Mouse (Mus musculus): ENCODE data around the gene Tctex1d2. TPM values are rescaled to one million over a fixed set of nuclear protein-coding genes. Genes with fewer than 3 reads are reported as not detected.

Tctex1d2 gene
- polyA plus RNA-seq, 1 experiment from 2014 or later, result 30.1 TPM

DNA sequence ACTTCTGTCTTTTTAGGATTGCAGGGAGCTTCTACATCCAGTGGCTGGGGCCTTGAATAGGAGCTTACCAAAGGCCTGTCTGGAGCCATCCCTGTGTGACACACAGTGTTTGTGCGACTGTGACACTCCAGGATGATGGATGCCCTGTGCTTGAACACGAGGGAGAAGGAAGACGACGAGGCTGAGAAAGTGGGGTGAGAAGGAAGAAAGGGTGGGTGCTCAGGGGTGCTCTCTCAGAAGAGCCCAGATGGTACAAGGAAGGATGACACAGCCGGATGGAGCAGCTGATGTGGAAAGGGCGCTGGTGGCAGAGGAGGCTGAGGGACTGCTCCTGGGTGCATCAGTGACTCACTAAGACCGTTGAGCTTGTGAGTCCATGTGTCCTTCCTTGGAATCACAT, 19.2 kb upstream of the Tctex1d2 start, which contains the start of gene Tm4sf19:
Tm4sf19 (plus strand) TSS at position 240 of the 400 bp plus-strand sequence.
- ATAC-seq, result no peak
- no peaks in the 10 kb centered on the region for H3K4me1 ChIP-seq (replicated peaks)
- H3K36me3 ChIP-seq, result no peaks in the 10 kb centered on the region
- no peak within 1 kb of the TSS for H3K4me2 ChIP-seq (replicated peaks)
- no peak within 1 kb of the TSS for H3K9ac ChIP-seq (replicated peaks)
- no peak within 1 kb of the TSS for H3K4me3 ChIP-seq (replicated peaks)
- H3K9me3 ChIP-seq, result no peaks in the 10 kb centered on the region
- no peak within 1 kb of the TSS for H3K27ac ChIP-seq
- 91% methylated on average over 7 of the region's 7 CpGs for WGBS
- H3K27me3 ChIP-seq, result no peaks in the 10 kb centered on the region

DNA sequence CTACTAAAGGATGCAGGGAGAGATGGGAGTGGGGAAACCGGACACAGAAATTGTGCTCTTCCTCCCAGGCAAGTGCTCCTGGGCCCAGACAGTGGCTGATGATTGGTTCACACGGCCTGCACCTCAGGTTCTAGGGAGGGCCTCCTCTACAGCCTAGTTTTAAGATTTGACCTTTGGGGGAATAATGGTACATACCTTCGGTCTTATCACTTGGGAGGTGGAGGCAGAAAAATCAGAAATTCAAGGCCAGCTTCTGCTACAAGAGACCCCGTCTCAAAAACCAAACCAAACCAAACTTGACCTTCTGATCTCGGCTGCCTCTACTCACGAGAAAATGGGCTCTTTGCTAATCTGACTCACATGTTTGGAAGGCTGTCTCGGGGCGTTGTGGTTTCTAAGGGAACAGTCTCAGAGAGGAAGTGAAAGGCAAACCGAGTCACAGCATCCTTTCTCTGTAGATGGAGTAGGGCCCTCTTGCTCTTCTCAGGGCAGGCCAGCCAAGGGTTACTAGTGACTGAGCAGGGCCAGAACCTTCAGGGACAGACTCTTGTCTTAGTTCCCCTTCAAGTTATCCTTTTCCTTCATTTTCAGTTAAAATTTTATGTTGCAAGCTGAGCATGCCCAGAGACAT, 18.1 kb upstream of the Tctex1d2 start:
- 80% methylated on average over 9 of the region's 9 CpGs for WGBS
- H3K9me3 ChIP-seq, result no peaks in the 10 kb centered on the region

DNA sequence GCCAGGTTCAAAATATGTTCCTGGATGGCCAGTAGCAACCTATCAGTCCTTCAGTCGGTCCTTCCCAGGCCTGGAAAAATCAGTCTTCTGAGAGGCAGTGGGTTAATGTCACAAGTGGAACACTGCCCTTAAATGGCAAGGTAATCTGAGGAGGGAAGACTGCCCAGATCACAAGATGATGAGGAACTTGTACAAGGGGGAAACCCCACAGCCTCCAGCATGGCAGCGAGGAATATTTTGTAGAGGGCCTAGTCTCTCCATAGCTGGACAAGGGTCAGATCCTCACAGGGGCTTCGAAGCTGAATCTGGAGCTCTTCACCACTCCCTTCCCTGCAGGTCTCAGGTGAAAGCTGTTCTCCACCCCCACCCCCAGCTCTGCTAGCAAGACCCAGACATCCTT, 16.7 kb upstream of the Tctex1d2 start:
- 74% methylated on average over 3 of the region's 3 CpGs for WGBS
- H3K27ac ChIP-seq, result no peak overlapping the region
- ATAC-seq, result no peak
- H3K9ac ChIP-seq (replicated peaks), result no peak overlapping the region
- no peak overlapping the region for H3K4me2 ChIP-seq (replicated peaks)
- H3K36me3 ChIP-seq, result no peaks in the 10 kb centered on the region
- H3K27me3 ChIP-seq, result no peaks in the 10 kb centered on the region
- H3K9me3 ChIP-seq, result no peaks in the 10 kb centered on the region
- H3K4me1 ChIP-seq (replicated peaks), result no peaks in the 10 kb centered on the region
- no peak overlapping the region for H3K4me3 ChIP-seq (replicated peaks)

More for the DNA sequence above, 18.1 kb upstream of the Tctex1d2 start:
- no peak overlapping the region for H3K4me2 ChIP-seq (replicated peaks)
- no peak overlapping the region for H3K27ac ChIP-seq
- no peak overlapping the region for H3K9ac ChIP-seq (replicated peaks)
- no peak for ATAC-seq
- H3K36me3 ChIP-seq, result no peaks in the 10 kb centered on the region
- no peaks in the 10 kb centered on the region for H3K4me1 ChIP-seq (replicated peaks)
- no peak overlapping the region for H3K4me3 ChIP-seq (replicated peaks)
- H3K27me3 ChIP-seq, result no peaks in the 10 kb centered on the region

DNA sequence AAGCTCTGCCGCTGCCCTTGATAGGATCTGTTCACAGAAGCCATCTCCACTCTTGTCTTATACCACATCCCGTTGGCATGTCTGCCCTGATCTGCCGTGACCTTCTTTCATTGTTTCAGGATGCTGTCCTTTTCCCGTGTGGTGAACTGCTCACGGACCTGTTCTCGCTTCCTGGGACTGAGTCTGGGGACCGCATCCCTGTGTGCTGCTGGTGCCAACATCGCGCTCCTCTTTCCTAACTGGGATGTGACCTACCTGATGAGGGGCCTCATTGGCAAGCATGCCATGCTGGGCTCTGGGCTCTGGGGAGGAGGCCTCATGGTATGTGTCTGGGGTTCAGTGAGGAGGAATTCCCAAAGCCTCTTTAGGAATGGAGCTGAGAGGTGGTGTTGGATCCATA, 13.8 kb upstream of the Tctex1d2 start:
- H3K9me3 ChIP-seq, result no peaks in the 10 kb centered on the region
- no peak overlapping the region for H3K27ac ChIP-seq
- no peaks in the 10 kb centered on the region for H3K27me3 ChIP-seq
- H3K36me3 ChIP-seq, result no peaks in the 10 kb centered on the region
- ATAC-seq, result no peak
- no peak overlapping the region for H3K4me2 ChIP-seq (replicated peaks)
- no peaks in the 10 kb centered on the region for H3K4me1 ChIP-seq (replicated peaks)
- H3K9ac ChIP-seq (replicated peaks), result no peak overlapping the region
- no peak overlapping the region for H3K4me3 ChIP-seq (replicated peaks)
- 88% methylated on average over 9 of the region's 9 CpGs for WGBS

DNA sequence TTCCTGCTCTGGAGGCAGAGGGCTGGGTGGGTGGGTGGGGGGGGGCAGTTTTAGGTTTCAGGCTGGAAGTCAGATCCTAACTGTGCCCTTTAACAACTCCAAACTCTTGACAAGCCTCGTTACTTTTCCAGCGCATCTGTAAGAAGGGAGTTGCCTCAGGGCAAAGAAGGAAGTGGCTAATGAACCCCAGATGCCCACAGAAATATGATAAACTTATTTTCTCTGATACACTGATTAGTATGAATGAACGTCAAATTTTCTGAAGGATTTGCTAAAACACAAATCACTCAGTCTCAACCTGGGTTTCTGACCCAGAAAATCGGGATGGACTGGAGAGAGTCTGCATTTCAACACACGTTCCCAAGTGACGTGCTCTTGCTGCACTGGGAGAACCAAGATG, 12.8 kb upstream of the Tctex1d2 start:
- 83% methylated on average over 6 of the region's 6 CpGs for WGBS

DNA sequence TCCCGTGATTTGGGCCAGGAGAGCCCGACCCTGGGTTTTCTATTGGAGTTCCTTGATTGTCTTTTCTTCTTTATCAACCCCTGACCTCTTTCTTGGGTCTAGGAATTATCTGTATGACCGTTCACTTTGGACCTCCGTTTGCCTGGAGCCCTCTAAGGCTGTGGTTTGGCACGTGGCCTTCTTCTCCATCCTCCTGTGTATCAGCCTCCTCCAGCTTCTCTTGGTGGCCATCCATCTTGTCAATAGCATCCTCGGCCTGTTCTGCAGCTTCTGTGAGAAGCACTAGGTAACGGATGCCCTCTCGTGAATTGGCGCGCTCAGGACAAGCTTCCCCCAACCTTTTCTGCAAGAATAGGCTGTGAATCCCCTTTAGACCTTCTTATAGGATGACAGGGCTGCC, 11.8 kb upstream of the Tctex1d2 start:
- Histone ChIP-seq H3K4me3 (replicated peaks) (no peak overlapping the region), H3K27ac (no peak overlapping the region), H3K4me1 (replicated peaks) (no peaks in the 10 kb centered on the region), H3K36me3 (no peaks in the 10 kb centered on the region), H3K9ac (replicated peaks) (no peak overlapping the region), H3K9me3 (no peaks in the 10 kb centered on the region), H3K27me3 (no peaks in the 10 kb centered on the region), H3K4me2 (replicated peaks) (no peak overlapping the region)
- 83% methylated on average over 10 of the region's 10 CpGs for WGBS
- ATAC-seq, result no peak

More for the DNA sequence above, 12.8 kb upstream of the Tctex1d2 start:
- ATAC-seq, result no peak
- Histone ChIP-seq H3K36me3 (no peaks in the 10 kb centered on the region), H3K9me3 (no peaks in the 10 kb centered on the region), H3K4me1 (replicated peaks) (no peaks in the 10 kb centered on the region), H3K4me2 (replicated peaks) (no peak overlapping the region), H3K9ac (replicated peaks) (no peak overlapping the region), H3K4me3 (replicated peaks) (no peak overlapping the region), H3K27me3 (no peaks in the 10 kb centered on the region), H3K27ac (no peak overlapping the region)

DNA sequence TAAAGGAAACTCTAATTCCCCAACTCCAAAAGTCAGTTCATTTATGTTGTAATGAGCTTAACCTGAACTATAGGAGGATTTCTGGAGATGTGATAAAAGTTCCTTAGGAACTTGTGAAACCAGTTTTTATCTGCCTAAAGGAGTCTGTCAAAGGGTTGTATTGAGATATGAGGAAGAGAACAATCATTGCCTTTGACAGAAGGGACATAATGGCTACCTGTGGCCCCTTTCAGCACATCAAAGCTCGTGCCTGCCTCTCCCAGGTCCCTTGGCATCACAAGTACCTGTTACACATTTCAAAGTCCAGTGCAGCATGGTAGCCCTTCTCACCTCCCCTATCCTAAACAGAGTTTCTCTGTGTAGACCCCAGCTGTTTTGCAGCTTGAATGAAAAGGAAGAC, 2.0 kb upstream of the Tctex1d2 start:
- no peak for ATAC-seq
- peaks cover 14% of the 10 kb centered on the region for H3K4me1 ChIP-seq (replicated peaks)
- H3K36me3 ChIP-seq, result no peaks in the 10 kb centered on the region
- no peak overlapping the region for H3K4me2 ChIP-seq (replicated peaks)
- H3K9me3 ChIP-seq, result no peaks in the 10 kb centered on the region
- H3K9ac ChIP-seq (replicated peaks), result no peak overlapping the region
- 50% methylated on average over 1 of the region's 1 CpGs for WGBS
- no peaks in the 10 kb centered on the region for H3K27me3 ChIP-seq
- H3K27ac ChIP-seq, result no peak overlapping the region
- H3K4me3 ChIP-seq (replicated peaks), result no peak overlapping the region

DNA sequence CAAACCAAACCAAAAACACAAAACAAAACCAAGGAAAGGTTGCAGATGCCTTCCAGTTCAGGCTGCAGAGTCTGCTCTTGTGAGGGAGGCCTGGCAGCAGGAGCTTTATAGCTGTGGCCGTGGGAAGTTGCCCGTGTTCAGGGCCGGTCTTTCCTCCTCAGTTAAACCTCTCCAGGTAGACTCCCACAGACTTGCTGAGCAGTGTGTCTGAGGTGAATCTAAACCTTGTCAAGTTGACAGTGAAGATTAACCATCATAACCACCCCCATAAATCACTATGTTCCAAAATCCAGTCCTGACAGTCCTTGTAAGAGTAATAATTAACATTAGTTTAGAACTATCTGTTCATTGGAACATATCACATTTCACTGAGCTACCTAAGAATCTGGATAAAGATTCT, 8.0 kb downstream of the Tctex1d2 start:
- H3K9ac ChIP-seq (replicated peaks), result no peak overlapping the region
- whole genome bisulfite sequencing, result 96% methylated on average over 3 of the region's 3 CpGs

DNA sequence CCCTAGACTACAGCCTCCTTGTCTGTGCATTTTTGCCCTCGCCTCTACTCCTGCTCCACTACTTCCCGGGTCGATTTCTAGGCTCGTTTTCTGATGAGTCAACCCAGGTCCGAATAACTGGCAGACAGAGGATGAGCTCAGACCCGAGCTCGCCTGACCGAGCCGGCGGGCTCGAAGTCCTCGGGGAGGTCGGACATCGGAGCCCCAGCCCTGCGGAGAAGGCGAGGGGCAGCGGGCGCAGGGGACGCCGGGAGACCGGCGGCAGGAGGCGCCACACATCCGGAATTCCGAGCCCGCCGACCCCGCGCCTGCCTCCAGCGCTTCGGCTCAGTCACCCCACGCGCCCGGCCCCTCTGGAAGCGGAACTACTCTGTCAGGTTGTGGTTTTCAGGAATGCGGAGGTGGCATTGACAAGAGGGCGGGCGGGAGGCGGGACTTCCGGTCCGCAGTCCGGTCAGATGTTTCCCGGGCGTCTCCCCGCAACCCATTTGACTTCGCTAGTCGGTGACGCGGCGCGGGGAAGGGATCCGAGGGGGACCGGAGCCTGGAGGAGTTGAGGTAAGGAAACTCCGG, 11.1 kb downstream of the Tctex1d2 start, which contains the start of gene Pcyt1a:
Pcyt1a (plus strand) TSS at position 448 of the 573 bp plus-strand sequence.
- peaks cover 22% of the 10 kb centered on the region for H3K4me1 ChIP-seq (replicated peaks)
- peak; percentile 98 for ATAC-seq
- under 1% methylated on average over 54 of the region's 54 CpGs for WGBS

More for the DNA sequence above, 8.0 kb downstream of the Tctex1d2 start:
- peaks cover 20% of the 10 kb centered on the region for H3K4me1 ChIP-seq (replicated peaks)
- no peak overlapping the region for H3K4me3 ChIP-seq (replicated peaks)
- no peak overlapping the region for H3K27ac ChIP-seq
- H3K9me3 ChIP-seq, result no peaks in the 10 kb centered on the region
- no peaks in the 10 kb centered on the region for H3K27me3 ChIP-seq
- H3K4me2 ChIP-seq (replicated peaks), result no peak overlapping the region
- ATAC-seq, result no peak
- no peaks in the 10 kb centered on the region for H3K36me3 ChIP-seq

DNA sequence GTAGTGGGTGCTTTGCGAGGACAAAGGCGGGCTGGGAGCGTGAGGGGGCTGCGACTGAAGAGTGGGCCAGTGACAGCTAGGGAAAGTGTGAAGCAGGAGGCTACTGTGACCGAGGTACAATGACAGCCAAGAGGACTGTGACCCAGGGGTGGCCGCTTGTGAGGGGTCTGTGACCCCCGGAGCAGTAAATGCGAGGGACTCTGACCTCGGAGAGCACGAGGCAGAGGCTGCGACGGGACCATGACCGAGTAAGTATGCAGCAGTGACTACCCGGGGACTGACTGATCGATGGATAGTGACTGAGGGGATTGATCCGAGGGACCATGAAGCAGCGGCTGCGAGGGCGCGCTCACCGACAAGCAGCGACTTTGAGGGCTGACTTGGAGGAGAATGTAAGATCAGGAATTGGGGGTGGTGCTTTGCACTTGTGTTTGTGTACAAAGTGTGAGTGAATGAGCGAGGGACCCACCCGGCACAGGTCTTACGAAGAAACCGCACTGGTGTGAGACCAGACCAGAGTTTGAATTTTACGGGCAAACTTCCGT, 11.6 kb downstream of the Tctex1d2 start:
- peak overlapping the region; percentile 92 for H3K4me2 ChIP-seq (replicated peaks)
- no peak for ATAC-seq
- peaks cover 22% of the 10 kb centered on the region for H3K4me1 ChIP-seq (replicated peaks)
- no peaks in the 10 kb centered on the region for H3K9me3 ChIP-seq
- no peaks in the 10 kb centered on the region for H3K36me3 ChIP-seq
- peak overlapping the region; percentile 94 for H3K27ac ChIP-seq
- peak overlapping the region; percentile 88 for H3K9ac ChIP-seq (replicated peaks)
- H3K27me3 ChIP-seq, result no peaks in the 10 kb centered on the region
- peak overlapping the region; percentile 86 for H3K4me3 ChIP-seq (replicated peaks)
- WGBS, result 2% methylated on average over 28 of the region's 28 CpGs

More for the DNA sequence above, 11.1 kb downstream of the Tctex1d2 start, which contains the start of gene Pcyt1a:
- Histone ChIP-seq H3K9me3 (no peaks in the 10 kb centered on the region), H3K4me3 (replicated peaks) (peak within 1 kb of the TSS; percentile 86), H3K9ac (replicated peaks) (peak within 1 kb of the TSS; percentile 88), H3K27me3 (no peaks in the 10 kb centered on the region), H3K27ac (peak within 1 kb of the TSS; percentile 94), H3K4me2 (replicated peaks) (peak within 1 kb of the TSS; percentile 92), H3K36me3 (no peaks in the 10 kb centered on the region)

DNA sequence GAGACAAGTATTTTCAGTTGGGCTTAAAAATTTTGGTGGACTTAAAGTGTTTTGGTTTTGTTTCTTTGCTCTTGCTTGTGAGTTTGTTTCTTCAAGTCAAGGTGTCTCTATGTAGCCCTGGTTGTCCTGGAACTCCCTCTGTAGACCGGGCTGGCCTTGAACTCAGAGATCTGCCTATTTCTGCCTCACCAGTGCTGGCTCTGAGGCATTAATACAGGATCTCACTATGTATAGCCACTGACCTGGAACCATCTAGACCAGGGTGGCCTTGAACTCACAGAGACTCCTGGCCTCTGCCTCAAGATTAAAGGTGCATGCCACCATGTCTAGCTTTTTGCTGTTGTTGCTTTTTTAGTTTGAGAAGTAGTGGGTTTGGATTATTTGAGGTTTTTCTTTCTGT, 12.4 kb downstream of the Tctex1d2 start:
- Histone ChIP-seq H3K4me2 (replicated peaks) (peak overlapping the region; percentile 92), H3K9ac (replicated peaks) (no peak overlapping the region), H3K4me3 (replicated peaks) (peak overlapping the region; percentile 86), H3K27ac (no peak overlapping the region), H3K9me3 (no peaks in the 10 kb centered on the region), H3K4me1 (replicated peaks) (peaks cover 22% of the 10 kb centered on the region), H3K36me3 (no peaks in the 10 kb centered on the region), H3K27me3 (no peaks in the 10 kb centered on the region)
- WGBS, result 70% methylated on average over 1 of the region's 1 CpGs
- no peak for ATAC-seq

DNA sequence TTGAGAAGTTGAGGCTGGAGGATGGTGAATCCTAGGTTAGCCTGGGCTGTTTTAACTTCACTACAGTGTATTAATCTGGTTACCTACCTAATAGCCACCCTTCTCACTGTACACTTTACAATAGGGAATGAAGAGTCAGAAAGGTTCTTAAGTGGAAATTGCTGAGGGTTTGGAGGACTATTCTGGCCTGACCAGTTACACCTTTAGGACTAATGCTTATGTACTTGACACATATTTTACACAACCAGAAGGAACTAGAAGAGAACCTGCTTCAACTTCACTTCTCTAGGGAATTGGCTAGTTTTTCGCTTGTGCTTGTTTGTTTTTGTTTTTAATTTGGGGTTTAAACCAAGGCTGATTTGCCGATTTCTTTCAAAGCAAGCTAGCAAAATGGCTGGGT, 13.6 kb downstream of the Tctex1d2 start:
- Histone ChIP-seq H3K9ac (replicated peaks) (no peak overlapping the region), H3K36me3 (no peaks in the 10 kb centered on the region), H3K4me2 (replicated peaks) (no peak overlapping the region), H3K9me3 (no peaks in the 10 kb centered on the region), H3K4me1 (replicated peaks) (peaks cover 22% of the 10 kb centered on the region), H3K27ac (no peak overlapping the region), H3K4me3 (replicated peaks) (no peak overlapping the region), H3K27me3 (no peaks in the 10 kb centered on the region)
- ATAC-seq, result no peak
- 85% methylated on average over 2 of the region's 2 CpGs for WGBS
